ENCODE assay signal across 21 mouse cellular contexts in genomic region chr3:153105591-153105990, GRCm38 (mm10).
A peak's percentile ranks its signal among the peaks of the same experiment; 100 is the strongest.
DNase-seq lines count a peak whose midpoint lies in the region; ATAC-seq and TF ChIP-seq lines count a peak whose summit lies in the region.
"Had no signal": no experiment of that assay in that cellular context is flagged by ENCODE, and none has a peak within 500 bp of the region (broad histone marks: within the 10 kb centered on the region; RNA-seq: fewer than 3 reads in every experiment).

No protein-coding gene starts in this region.

- H3K9ac ChIP-seq in midbrain, postnatal 0 days (replicated peaks; ENCODE audit: low read length, poor library complexity, severe bottlenecking), result no peak overlapping the region
- H3K9ac ChIP-seq in midbrain, embryonic 15.5 days, result no peak overlapping the region
- H3K9ac ChIP-seq: embryonic facial prominence, embryonic 15.5 days; liver, postnatal 0 days; neural tube, embryonic 12.5 days; stomach, embryonic 15.5 days had no signal

- no peaks in the 10 kb centered on the region for H3K27me3 ChIP-seq in midbrain, postnatal 0 days (ENCODE audit: insufficient read depth, low read length)
- no peaks in the 10 kb centered on the region for H3K27me3 ChIP-seq in midbrain, embryonic 15.5 days (replicated peaks)
- H3K27me3 ChIP-seq: embryonic facial prominence, embryonic 15.5 days; neural tube, embryonic 12.5 days; Patski; stomach, embryonic 15.5 days had no signal

- no peak overlapping the region for H3K27ac ChIP-seq in midbrain, postnatal 0 days (ENCODE audit: low read depth, low read length)
- H3K27ac ChIP-seq in midbrain, embryonic 15.5 days, result no peak overlapping the region
- H3K27ac ChIP-seq: embryonic facial prominence, embryonic 15.5 days; kidney, postnatal 0 days; neural tube, embryonic 12.5 days; stomach, embryonic 15.5 days had no signal

- H3K4me2 ChIP-seq in midbrain, postnatal 0 days (ENCODE audit: low read depth, low read length, poor library complexity, severe bottlenecking), result no peak overlapping the region
- H3K4me2 ChIP-seq in midbrain, embryonic 15.5 days, result no peak overlapping the region
- H3K4me2 ChIP-seq: embryonic facial prominence, embryonic 15.5 days; neural tube, embryonic 12.5 days; stomach, embryonic 15.5 days had no signal

- 84% methylated on average over 5 of the region's 5 CpGs for WGBS in midbrain, postnatal 0 days
- WGBS in midbrain, embryonic 15.5 days, result 92% methylated on average over 5 of the region's 5 CpGs

- no peaks in the 10 kb centered on the region for H3K4me1 ChIP-seq in midbrain, postnatal 0 days (ENCODE audit: insufficient read depth, low read length)
- H3K4me1 ChIP-seq in midbrain, embryonic 15.5 days, result no peaks in the 10 kb centered on the region
- H3K4me1 ChIP-seq: embryonic facial prominence, embryonic 15.5 days; neural tube, embryonic 12.5 days; stomach, embryonic 15.5 days had no signal

- H3K9me3 ChIP-seq in midbrain, postnatal 0 days (ENCODE audit: low read length), result no peaks in the 10 kb centered on the region
- no peaks in the 10 kb centered on the region for H3K9me3 ChIP-seq in midbrain, embryonic 15.5 days
- H3K9me3 ChIP-seq: embryonic facial prominence, embryonic 15.5 days; neural tube, embryonic 12.5 days; stomach, embryonic 15.5 days had no signal

- no peak overlapping the region for H3K4me3 ChIP-seq in midbrain, postnatal 0 days (ENCODE audit: low read depth, low read length)
- no peak overlapping the region for H3K4me3 ChIP-seq in midbrain, embryonic 15.5 days
- H3K4me3 ChIP-seq: embryonic facial prominence, embryonic 15.5 days; neural tube, embryonic 12.5 days; stomach, embryonic 15.5 days had no signal

- no peaks in the 10 kb centered on the region for H3K36me3 ChIP-seq in midbrain, postnatal 0 days (ENCODE audit: insufficient read depth, low read length)
- no peaks in the 10 kb centered on the region for H3K36me3 ChIP-seq in midbrain, embryonic 15.5 days (replicated peaks)
- H3K36me3 ChIP-seq: embryonic facial prominence, embryonic 15.5 days; neural tube, embryonic 12.5 days; stomach, embryonic 15.5 days had no signal

- ATAC-seq in frontal cortex, adult (ENCODE audit: low TSS enrichment), result peak; percentile 99
- ATAC-seq in midbrain, postnatal 0 days (ENCODE audit: low FRiP score), result no peak
- no peak for ATAC-seq in midbrain, embryonic 15.5 days (replicated peaks)
- ATAC-seq: activated CD4-positive, CD25-positive, alpha-beta regulatory T cell, adult 4 months; intestine, postnatal 0 days; liver, postnatal 0 days; Patski had no signal

- no peak for DNase-seq in frontal cortex, postnatal 25 days (ENCODE audit: low spot score in 2 of 2)
- DNase-seq in midbrain, postnatal 0 days (ENCODE audit: low spot score), result peak; percentile 15
- DNase-seq in layer of hippocampus, adult 9-11 months, result peak; percentile 75
- peak; percentile 12 for DNase-seq in right cerebral cortex, postnatal 4 days
- DNase-seq in thymus, postnatal 25 days, result no peak
- DNase-seq: adrenal gland, postnatal 25 days; cerebellum, adult 9-11 months; embryo, embryonic 11 days; gastrocnemius, postnatal 25 days; liver; liver, postnatal 0 days; spleen, adult 18-20 months had no signal

- TF ChIP-seq CTCF in midbrain, postnatal 0 days (IDR thresholded peaks at IDR 0.05), result no peak

Comparison
In these comparisons a context has a peak if more than half of its experiments do, and no peak if none do; other contexts are left out.
1. DNase-seq: peak in midbrain, postnatal 0 days (single experiment), layer of hippocampus, adult 9-11 months (single experiment) and right cerebral cortex, postnatal 4 days (single experiment); none in frontal cortex, postnatal 25 days (0 of 2) and thymus, postnatal 25 days (single experiment).